Mouse (Mus musculus) G1E (cell line): ENCODE data around the gene Cebpb.

Experiments
- CTCF ChIP-seq: IDR thresholded peaks from 2 replicates; pipeline ENCODE4 v1.5.1; 2012; ENCODE audit warnings: low read depth, low read length, inconsistent platforms, mixed read lengths
- GATA1 ChIP-seq: IDR thresholded peaks from 2 replicates; pipeline ENCODE4 v1.6.1; 2012; ENCODE audit warnings: borderline replicate concordance, low read length, inconsistent platforms, mixed read lengths
- GATA2 ChIP-seq: IDR thresholded peaks from 2 replicates; pipeline ENCODE4 v1.6.1; 2012; ENCODE audit warnings: low read depth, low read length, inconsistent platforms, borderline replicate concordance
- TAL1 ChIP-seq: conservative IDR thresholded peaks from 2 replicates; pipeline ENCODE4 v1.6.1; 2012; ENCODE audit warnings: low read depth, low read length, inconsistent platforms, mixed read lengths

GRCm38 (mm10) chr2:167660611-167660971 lies 28.1 kb upstream of the Cebpb start:
- TF ChIP-seq CTCF (no peak), GATA1 (no peak), TAL1 (no peak), GATA2 (no peak)
